10 mouse cellular contexts compared by ENCODE assay signal in genomic region chr13:52455329-52455728, GRCm38 (mm10).
A peak's percentile ranks its signal among the peaks of the same experiment; 100 is the strongest.
DNase-seq lines count a peak whose midpoint lies in the region; ATAC-seq lines count a peak whose summit lies in the region.
"Had no signal": no experiment of that assay in that cellular context is flagged by ENCODE, and none has a peak within 500 bp of the region (broad histone marks: within the 10 kb centered on the region; RNA-seq: fewer than 3 reads in every experiment).

No protein-coding gene starts in this region.

- 28% methylated on average over 9 of the region's 9 CpGs for WGBS in liver, embryonic 12.5 days (ENCODE audit: insufficient replicate concordance)

- H3K36me3 ChIP-seq in liver, embryonic 12.5 days: no peaks in the 10 kb centered on the region

- no peak overlapping the region for H3K9ac ChIP-seq in liver, embryonic 12.5 days

- peak; percentile 2 for DNase-seq in kidney, postnatal 14 days
- DNase-seq in kidney, postnatal 36 days: no peak
- DNase-seq in cerebellum, adult 11 months: peak; percentile 77
- peak; percentile 7 for DNase-seq in gastrocnemius, postnatal 25 days
- peak; percentile 22 for DNase-seq in lung, postnatal 36 days
- DNase-seq in layer of hippocampus, adult 9-11 months: no peak
- no peak for DNase-seq in yolk sac, embryonic 10.5 days (ENCODE audit: low spot score)
- DNase-seq: layer of hippocampus, postnatal 36 days had no signal

- H3K4me2 ChIP-seq in liver, embryonic 12.5 days: no peak overlapping the region

- no peak for ATAC-seq in liver, embryonic 12.5 days
- ATAC-seq: hindbrain, embryonic 16.5 days had no signal

- H3K27ac ChIP-seq in liver, embryonic 12.5 days: no peak overlapping the region

- H3K9me3 ChIP-seq in liver, embryonic 12.5 days (replicated peaks): no peaks in the 10 kb centered on the region

- H3K27me3 ChIP-seq in liver, embryonic 12.5 days (replicated peaks): no peaks in the 10 kb centered on the region

- H3K4me1 ChIP-seq in liver, embryonic 12.5 days: no peaks in the 10 kb centered on the region

- H3K4me3 ChIP-seq in liver, embryonic 12.5 days: no peak overlapping the region

Comparison
In these comparisons a context has a peak if more than half of its experiments do, and no peak if none do; other contexts are left out.
1. DNase-seq: peak in kidney, postnatal 14 days (single experiment), cerebellum, adult 11 months (single experiment), gastrocnemius, postnatal 25 days (single experiment) and lung, postnatal 36 days (single experiment); none in kidney, postnatal 36 days (0 of 2), layer of hippocampus, adult 9-11 months (single experiment) and yolk sac, embryonic 10.5 days (single experiment).